Mouse (Mus musculus) right cerebral cortex, postnatal 4 days (tissue): Measurements from ENCODE around the gene Gm29427.
A peak's percentile ranks its signal among the peaks of the same experiment; 100 is the strongest.

Experiments
- DNase-seq: peaks from one replicate; pipeline ENCODE4 v3.0.0-alpha.2; 2022

The Gm29427 gene

GRCm38 (mm10) chr1:130644103-130644502 is 71.5 kb downstream of the Gm29427 start:
- no peak for DNase-seq

- no peak for DNase-seq
Measured at GRCm38 (mm10) chr1:130640967-130641366, 74.6 kb downstream of the Gm29427 start.

GRCm38 (mm10) chr1:130633761-130634410 is 81.7 kb downstream of the Gm29427 start:
- DNase-seq, result peak; percentile 84

GRCm38 (mm10) chr1:130633316-130633715 is 82.3 kb downstream of the Gm29427 start:
- DNase-seq, result no peak

GRCm38 (mm10) chr1:130629521-130629920 is 86.1 kb downstream of the Gm29427 start, which contains the start of gene Zp3r:
Gene Zp3r (minus strand): TSS chr1:130629621.
- no peak for DNase-seq
